Mouse (Mus musculus) spleen, adult 2 months (tissue): ENCODE results near the gene Ncf4. TPM values are rescaled to one million over a fixed set of nuclear protein-coding genes. Genes with fewer than 3 reads are reported as not detected.

Source experiments
- DNase-seq, 2 experiments: peaks; one replicate each; pipeline versions ENCODE4 v3.0.0 to v3.0.0-alpha.2; 2012 to 2021; ENCODE audit warnings: low spot score in 2 of 2, low read depth in 1 of 2
- H3K27ac ChIP-seq: fragments of 200-500 bp; 2 replicates; pipeline ENCODE4 v1.5.1; 2012; ENCODE audit warnings: low read length, inconsistent platforms; ENCODE audit not compliant: insufficient read depth
- H3K27me3 ChIP-seq: fragments of 200-500 bp; 2 replicates; pipeline ENCODE4 v1.6.1; 2012; ENCODE audit warnings: mild to moderate bottlenecking, moderate library complexity, low read length, inconsistent platforms; ENCODE audit not compliant: control insufficient read depth, insufficient read depth
- H3K36me3 ChIP-seq: fragments of 200-500 bp; 2 replicates; pipeline ENCODE4 v1.6.1; 2012; ENCODE audit warnings: mild to moderate bottlenecking, low read length, inconsistent platforms; ENCODE audit not compliant: control insufficient read depth, insufficient read depth
- H3K4me1 ChIP-seq: fragments of 200-500 bp; 2 replicates; pipeline ENCODE4 v1.6.1; 2011; ENCODE audit warnings: inconsistent platforms; ENCODE audit not compliant: control insufficient read depth, insufficient read depth, insufficient read length
- H3K4me3 ChIP-seq: fragments of 200-500 bp; 2 replicates; pipeline ENCODE4 v1.5.1; 2011; ENCODE audit warnings: mild to moderate bottlenecking, inconsistent platforms; ENCODE audit not compliant: insufficient read depth, insufficient read length; ENCODE audit errors: extremely low read depth
- CTCF ChIP-seq: fragments of 200-500 bp; IDR thresholded peaks from 2 replicates; pipeline ENCODE4 v1.5.1; 2011; ENCODE audit warnings: mild to moderate bottlenecking, inconsistent platforms; ENCODE audit not compliant: insufficient read depth, insufficient read length, insufficient replicate concordance; ENCODE audit errors: extremely low read depth
- POLR2A ChIP-seq: fragments of 200-500 bp; IDR thresholded peaks from 2 replicates; pipeline ENCODE4 v1.6.1; 2011; ENCODE audit warnings: low read depth, low read length, inconsistent platforms
- WGBS: fragments of 180-500 bp; shearing (Covaris S2); methylation state at CpG from one replicate; pipeline ENCODE4 v1.1.7; 2018; 5-methylcytosine and 5-hydroxymethylcytosine counted together
- polyA plus RNA-seq: library from polyadenylated mRNA; depleted of rRNA; stranded (reverse); fragments of >200 nt; gene quantifications from 2 replicates; pipeline ENCODE4 v1.2.3, GENCODE M21; 2012

Gene Ncf4
- polyA plus RNA-seq, 1 experiment: 122 TPM

DNA sequence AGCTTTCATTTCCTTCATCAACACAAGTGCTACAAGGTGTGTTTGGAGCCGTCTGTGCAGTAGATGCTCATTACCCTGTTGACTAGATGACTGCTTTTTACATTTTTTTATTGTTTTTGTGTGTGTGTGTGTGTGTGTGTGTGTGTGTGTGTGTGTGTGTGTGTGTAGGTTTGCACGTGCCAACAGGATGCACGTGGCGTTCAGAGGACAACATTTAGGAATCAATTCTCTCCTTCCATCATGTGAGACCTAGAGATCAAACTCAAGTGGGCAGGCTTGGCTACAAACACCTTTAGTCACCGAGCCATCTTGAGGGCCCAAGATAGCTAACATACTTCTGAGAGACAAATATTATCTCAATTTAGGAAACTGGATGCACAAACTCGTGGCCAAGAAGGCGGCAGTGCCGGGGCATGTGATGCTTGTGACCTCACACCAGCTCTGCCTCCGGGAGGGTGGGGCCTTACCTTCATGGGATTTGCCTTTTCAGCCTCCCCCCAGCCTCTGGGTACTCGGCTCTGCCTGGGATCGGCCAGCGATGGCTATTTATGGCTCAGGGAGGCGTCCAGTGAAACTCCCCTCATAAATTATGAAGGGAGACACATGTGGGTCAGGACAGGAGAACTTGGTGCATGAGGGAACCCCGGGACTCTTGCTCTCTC, 4.5 kb upstream of the Ncf4 start:
- no peak overlapping the region for H3K27ac ChIP-seq
- TF ChIP-seq POLR2A (no peak), CTCF (no peak)
- no peak overlapping the region for H3K4me3 ChIP-seq
- DNase-seq: no peak
- H3K36me3 ChIP-seq: no peaks in the 10 kb centered on the region
- 70% methylated on average over 14 of the region's 14 CpGs for WGBS
- no peaks in the 10 kb centered on the region for H3K27me3 ChIP-seq
- H3K4me1 ChIP-seq: peaks cover 18% of the 10 kb centered on the region; the same call in 1 of the 2 replicates

DNA sequence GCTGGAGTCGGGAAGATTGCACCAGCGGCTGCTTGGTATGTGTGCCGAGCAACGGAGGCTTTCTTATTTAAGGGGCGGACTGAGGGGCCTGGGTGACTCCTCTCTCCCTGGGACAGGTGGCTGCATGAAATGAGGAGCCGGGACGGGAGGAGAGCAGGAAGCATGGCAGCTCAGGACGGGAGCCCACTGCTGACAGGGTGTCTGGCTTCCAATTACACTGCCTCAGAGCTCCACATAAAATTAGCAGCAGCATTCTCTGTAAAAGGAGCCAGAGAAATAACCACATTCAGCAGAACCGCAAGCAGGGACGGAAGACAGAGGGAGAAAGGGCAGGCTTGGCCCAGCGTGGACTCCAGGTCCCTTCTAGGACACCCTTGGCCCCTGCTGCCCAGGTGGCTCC, 3.3 kb upstream of the Ncf4 start:
- H3K4me3 ChIP-seq: no peak overlapping the region
- WGBS: 85% methylated on average over 11 of the region's 11 CpGs
- H3K27ac ChIP-seq: no peak overlapping the region

DNA sequence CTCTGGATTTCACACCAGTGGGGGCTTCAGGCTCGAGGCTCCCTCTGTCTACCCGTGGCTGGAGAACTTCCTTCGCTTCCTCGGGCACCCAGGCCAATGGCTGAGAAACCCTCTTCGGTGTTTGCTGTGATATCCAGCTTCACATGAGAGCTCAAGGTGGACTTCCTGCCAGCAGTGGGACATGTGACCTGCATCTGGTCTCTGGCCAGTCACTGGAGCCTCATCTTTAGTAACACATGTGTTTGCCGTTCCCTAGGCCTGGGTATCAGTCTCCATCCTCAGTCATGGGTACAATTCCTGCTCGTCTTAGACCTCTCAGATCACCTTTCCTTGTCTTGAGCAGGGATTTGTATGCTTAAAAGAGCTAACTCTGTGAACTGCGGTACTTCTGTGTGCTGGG, 1.5 kb upstream of the Ncf4 start:
- 71% methylated on average over 8 of the region's 8 CpGs for WGBS
- Histone ChIP-seq H3K4me1 (peaks cover 36% of the 10 kb centered on the region; the same call in 1 of the 2 replicates), H3K27ac (peak overlapping the region; percentile 90), H3K27me3 (no peaks in the 10 kb centered on the region), H3K4me3 (no peak overlapping the region), H3K36me3 (no peaks in the 10 kb centered on the region)
- no peak for DNase-seq
- TF ChIP-seq POLR2A: no peak

More for the DNA sequence above, 3.3 kb upstream of the Ncf4 start:
- DNase-seq: no peak
- Histone ChIP-seq H3K27me3 (no peaks in the 10 kb centered on the region), H3K36me3 (no peaks in the 10 kb centered on the region), H3K4me1 (peaks cover 21% of the 10 kb centered on the region; the same call in 1 of the 2 replicates)
- TF ChIP-seq POLR2A (no peak), CTCF (no peak)

DNA sequence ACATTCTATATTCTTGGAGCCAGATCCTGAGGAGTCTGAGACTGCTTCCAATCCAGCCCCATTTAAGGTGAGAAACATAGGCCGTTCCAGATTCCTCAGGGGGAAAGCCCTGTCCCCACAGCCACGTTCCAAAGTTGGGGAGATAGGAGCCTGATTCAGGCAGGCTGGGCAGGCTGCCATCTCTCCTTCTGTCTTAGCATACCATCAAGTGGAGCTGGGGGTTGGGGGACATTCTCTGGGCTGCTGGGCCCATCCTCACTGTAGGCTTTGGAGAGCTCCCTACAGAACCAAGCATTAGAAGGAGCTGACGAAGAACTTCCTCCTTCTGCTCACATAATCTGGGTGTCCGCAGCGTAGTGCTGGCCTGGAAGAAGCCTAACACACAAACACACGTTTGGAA, 827 bp upstream of the Ncf4 start:
- no peaks in the 10 kb centered on the region for H3K36me3 ChIP-seq
- 44% methylated on average over 6 of the region's 6 CpGs for WGBS
- H3K4me1 ChIP-seq: peaks cover 44% of the 10 kb centered on the region; the same call in 1 of the 2 replicates
- TF ChIP-seq CTCF (no peak), POLR2A (no peak)
- H3K27me3 ChIP-seq: no peaks in the 10 kb centered on the region
- DNase-seq: no peak
- peak overlapping the region; percentile 90 for H3K27ac ChIP-seq
- no peak overlapping the region for H3K4me3 ChIP-seq

DNA sequence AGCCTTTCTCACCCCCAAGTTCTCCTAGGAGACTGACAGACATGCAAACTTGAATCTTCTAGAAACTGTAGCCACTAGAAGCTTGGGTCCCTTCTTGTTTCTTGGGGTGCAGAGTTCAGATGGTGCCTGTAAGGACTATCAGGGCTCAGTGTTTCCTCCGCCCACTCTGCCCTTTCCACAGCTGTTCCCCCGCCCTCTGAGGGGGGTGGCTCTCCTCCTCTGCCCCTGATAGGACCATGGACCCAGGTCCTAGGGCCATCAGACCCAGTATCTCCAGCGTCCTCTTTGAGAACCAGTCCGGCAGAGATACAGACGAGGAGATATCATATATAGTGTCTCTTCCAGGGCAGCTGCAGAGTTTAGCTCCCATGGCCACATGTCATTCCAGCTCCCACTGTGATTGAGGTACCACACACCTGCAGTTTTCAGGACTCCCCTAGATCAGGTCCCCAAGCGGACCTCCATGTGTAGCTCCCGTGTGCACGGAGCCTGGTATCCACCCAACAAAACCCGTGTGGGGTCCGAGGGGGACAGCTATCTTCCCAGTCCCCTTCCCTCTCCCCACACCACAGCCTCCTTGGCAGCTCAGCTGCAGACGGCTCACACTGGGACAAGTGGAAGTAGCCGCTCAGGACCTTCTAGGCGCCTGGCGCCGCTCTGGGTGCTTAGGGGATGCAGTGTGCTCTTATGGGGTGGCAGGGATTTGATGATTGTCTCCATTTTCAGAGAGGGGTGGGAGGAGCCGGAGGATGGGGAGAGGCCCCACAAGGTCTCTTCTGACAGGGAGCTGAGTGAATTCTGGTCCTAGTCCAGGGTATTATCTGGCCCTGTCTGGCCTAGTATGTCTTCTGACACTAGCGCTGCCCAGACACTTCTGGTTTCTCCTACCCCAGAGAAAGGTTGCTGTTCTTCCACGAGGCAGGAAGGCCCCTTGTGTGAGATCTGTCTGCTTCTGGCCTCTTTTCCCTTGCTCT, 1.8 kb downstream of the Ncf4 start:
- 63% methylated on average over 18 of the region's 18 CpGs for WGBS
- peaks cover 47% of the 10 kb centered on the region; the same call in 1 of the 2 replicates for H3K4me1 ChIP-seq
- H3K27ac ChIP-seq: peak overlapping the region; percentile 90
- no peaks in the 10 kb centered on the region for H3K27me3 ChIP-seq
- TF ChIP-seq CTCF: no peak
- TF ChIP-seq POLR2A: no peak
- no peak for DNase-seq
- H3K36me3 ChIP-seq: peaks cover 6% of the 10 kb centered on the region
- peak overlapping the region; percentile 26; the same call in 1 of the 2 replicates for H3K4me3 ChIP-seq

DNA sequence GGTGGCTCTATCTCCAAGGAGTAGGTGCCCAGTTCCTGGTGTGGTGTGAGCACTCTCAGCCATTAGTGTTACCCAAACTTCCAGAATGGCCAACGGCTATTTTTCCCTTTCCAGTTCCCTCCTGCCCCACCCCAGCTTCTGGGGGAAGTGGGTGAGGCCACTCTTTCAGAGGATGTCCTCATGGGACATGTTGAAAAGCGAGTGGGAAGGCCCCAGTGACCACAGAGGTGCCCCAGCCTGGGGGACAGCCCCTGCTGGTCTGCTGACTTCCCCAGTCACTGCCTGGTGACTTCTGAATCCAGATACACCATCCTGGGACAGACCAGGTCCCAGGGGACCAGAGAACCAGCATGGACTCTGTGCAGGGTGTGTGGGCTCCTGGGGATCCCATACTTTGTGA, 3.1 kb downstream of the Ncf4 start:
- peaks cover 11% of the 10 kb centered on the region for H3K36me3 ChIP-seq
- no peak for TF ChIP-seq CTCF
- TF ChIP-seq POLR2A: no peak
- H3K4me3 ChIP-seq: no peak overlapping the region
- peak in 1 of 2 experiments; percentile 66 for DNase-seq
- H3K4me1 ChIP-seq: peaks cover 43% of the 10 kb centered on the region; the same call in 1 of the 2 replicates
- 14% methylated on average over 2 of the region's 2 CpGs for WGBS
- peak overlapping the region; percentile 90 for H3K27ac ChIP-seq
- no peaks in the 10 kb centered on the region for H3K27me3 ChIP-seq

DNA sequence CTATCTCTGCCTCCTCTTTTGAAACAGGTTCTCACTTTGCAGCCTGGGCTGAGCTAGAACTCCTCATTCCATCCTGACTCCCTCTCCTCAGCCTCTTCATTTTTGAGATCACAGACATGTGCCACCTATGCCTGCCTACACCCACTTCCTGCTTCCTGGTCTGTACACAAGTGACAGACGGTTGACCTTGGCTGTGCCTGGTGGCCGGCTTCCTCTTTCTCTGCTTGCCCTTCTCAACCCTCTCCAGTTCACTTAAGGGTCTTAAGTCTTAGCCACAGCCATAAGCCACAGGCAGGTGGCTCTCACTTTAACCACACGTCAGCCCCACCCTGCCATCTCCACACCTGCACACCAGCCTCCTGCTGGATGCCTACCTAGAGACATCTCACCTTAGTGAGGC, 3.8 kb downstream of the Ncf4 start:
- peaks cover 37% of the 10 kb centered on the region; the same call in 1 of the 2 replicates for H3K4me1 ChIP-seq

More for the DNA sequence above, 3.8 kb downstream of the Ncf4 start:
- Histone ChIP-seq H3K27me3 (no peaks in the 10 kb centered on the region), H3K27ac (peak overlapping the region; percentile 90), H3K4me3 (no peak overlapping the region), H3K36me3 (peaks cover 12% of the 10 kb centered on the region)
- TF ChIP-seq POLR2A: no peak
- no peak for TF ChIP-seq CTCF
- DNase-seq: peak; percentile 42 to 70
- WGBS: 7% methylated on average over 3 of the region's 3 CpGs
